Mouse (Mus musculus) MEL (cell line): ENCODE measurements around the gene Osbpl8. TPM values are rescaled to one million over a fixed set of nuclear protein-coding genes. Genes with fewer than 3 reads are reported as not detected.

Experiments
- DNase-seq: peaks from one replicate; pipeline ENCODE4 v3.0.0; 2011; ENCODE audit warnings: low read depth, low spot score
- H3K27ac ChIP-seq: 2 replicates; pipeline ENCODE4 v1.5.1; 2012; ENCODE audit warnings: low read depth, mild to moderate bottlenecking, control low read depth, low read length, moderate library complexity; ENCODE audit not compliant: control insufficient read depth
- H3K27me3 ChIP-seq, 2 experiments: fragments of 150-350 bp in 1 of 2; sonication (generic) in 1 of 2; 2 replicates each; pipeline ENCODE4 v1.6.1; 2012; ENCODE audit warnings: low read length in 2 of 2, mild to moderate bottlenecking in 2 of 2, improper control_type of control experiment in 1 of 2, moderate library complexity in 1 of 2; ENCODE audit not compliant: insufficient read depth in 2 of 2, control insufficient read depth in 1 of 2
- H3K36me3 ChIP-seq, 2 experiments: 2 replicates each; pipeline ENCODE4 v1.6.1; 2012 to 2014; ENCODE audit warnings: low read length in 2 of 2, improper control_type of control experiment in 1 of 2, inconsistent platforms in 1 of 2, mild to moderate bottlenecking in 1 of 2; ENCODE audit not compliant: insufficient read depth in 2 of 2, control insufficient read depth in 1 of 2
- H3K4me1 ChIP-seq, 2 experiments: fragments of 150-350 bp in 1 of 2; sonication (generic) in 1 of 2; 2 replicates each; pipeline ENCODE4 v1.6.1; 2012; ENCODE audit warnings: low read length in 2 of 2, improper control_type of control experiment in 1 of 2, mild to moderate bottlenecking in 1 of 2; ENCODE audit not compliant: insufficient read depth in 2 of 2, control insufficient read depth in 1 of 2
- H3K4me3 ChIP-seq, 2 experiments: fragments of 150-350 bp in 1 of 2; sonication (generic) in 1 of 2; 2 replicates each; pipeline ENCODE4 v1.5.1; 2012; ENCODE audit warnings: low read depth in 2 of 2, low read length in 2 of 2, mild to moderate bottlenecking in 2 of 2, moderate library complexity in 2 of 2, control low read depth in 1 of 2, improper control_type of control experiment in 1 of 2; ENCODE audit not compliant: control insufficient read depth in 1 of 2, insufficient read depth in 1 of 2
- H3K79me2 ChIP-seq: 2 replicates; pipeline ENCODE4 v1.6.1; 2012; ENCODE audit warnings: mild to moderate bottlenecking, low read length, moderate library complexity; ENCODE audit not compliant: control insufficient read depth, poor library complexity, insufficient read depth
- H3K9ac ChIP-seq: 2 replicates; pipeline ENCODE4 v1.6.1; 2012; ENCODE audit warnings: low read depth, mild to moderate bottlenecking, control low read depth, low read length, moderate library complexity; ENCODE audit not compliant: control insufficient read depth, poor library complexity, severe bottlenecking
- H3K9me3 ChIP-seq: fragments of 150-350 bp; sonication (generic); replicated peaks from 2 replicates; pipeline ENCODE4 v1.6.1; 2012; ENCODE audit warnings: mild to moderate bottlenecking, low read length, improper control_type of control experiment, moderate library complexity; ENCODE audit not compliant: insufficient read depth
- CHD1 ChIP-seq: IDR thresholded peaks from 2 replicates; pipeline ENCODE4 v1.6.1; 2012; ENCODE audit warnings: low read depth, mild to moderate bottlenecking, inconsistent platforms, low read length, improper control_type of control experiment
- CHD2 ChIP-seq: IDR thresholded peaks from 2 replicates; pipeline ENCODE4 v1.6.1; 2011; ENCODE audit warnings: low read length, improper control_type of control experiment
- ELF1 ChIP-seq: IDR thresholded peaks from 2 replicates; pipeline ENCODE4 v1.6.1; 2014; ENCODE audit warnings: low read depth, mild to moderate bottlenecking, inconsistent platforms, low read length, improper control_type of control experiment, moderate library complexity
- GATA1 ChIP-seq: IDR thresholded peaks from 2 replicates; pipeline ENCODE4 v1.6.1; 2011; ENCODE audit warnings: low read depth, low read length, improper control_type of control experiment
- KAT2A ChIP-seq: conservative IDR thresholded peaks from 2 replicates; pipeline ENCODE4 v1.6.1; 2012; ENCODE audit warnings: low read depth, low read length, improper control_type of control experiment, inconsistent platforms
- MAFK ChIP-seq: IDR thresholded peaks from 2 replicates; pipeline ENCODE4 v1.6.1; 2011; ENCODE audit warnings: low read depth, mild to moderate bottlenecking, low read length, improper control_type of control experiment, borderline replicate concordance
- MAZ ChIP-seq: IDR thresholded peaks from 2 replicates; pipeline ENCODE4 v1.6.1; 2012; ENCODE audit warnings: low read depth, mild to moderate bottlenecking, inconsistent platforms, low read length, improper control_type of control experiment
- MXI1 ChIP-seq: IDR thresholded peaks from 2 replicates; pipeline ENCODE4 v1.6.1; 2011; ENCODE audit warnings: mild to moderate bottlenecking, low read depth, low read length, improper control_type of control experiment
- MYB ChIP-seq: IDR thresholded peaks from 2 replicates; pipeline ENCODE4 v1.6.1; 2011; ENCODE audit warnings: mild to moderate bottlenecking, low read depth, low read length, improper control_type of control experiment
- POLR2A ChIP-seq, 2 experiments: IDR thresholded peaks; 2 replicates each; pipeline ENCODE4 v1.6.1; 2011 to 2012; ENCODE audit warnings: low read length in 2 of 2, mild to moderate bottlenecking in 2 of 2, control low read depth in 1 of 2, improper control_type of control experiment in 1 of 2, low read depth in 1 of 2, moderate library complexity in 1 of 2; ENCODE audit not compliant: control insufficient read depth in 1 of 2, insufficient read depth in 1 of 2, poor library complexity in 1 of 2
- POLR2AphosphoS2 ChIP-seq: IDR thresholded peaks from 2 replicates; pipeline ENCODE4 v1.6.1; 2011; ENCODE audit warnings: low read length, improper control_type of control experiment
- RAD21 ChIP-seq: IDR thresholded peaks from 2 replicates; pipeline ENCODE4 v1.6.1; 2011; ENCODE audit warnings: mild to moderate bottlenecking, low read depth, low read length, improper control_type of control experiment
- RCOR1 ChIP-seq: IDR thresholded peaks from 2 replicates; pipeline ENCODE4 v1.6.1; 2012; ENCODE audit warnings: low read depth, mild to moderate bottlenecking, inconsistent platforms, low read length, improper control_type of control experiment
- SIN3A ChIP-seq: IDR thresholded peaks from 2 replicates; pipeline ENCODE4 v1.6.1; 2012; ENCODE audit warnings: low read length, improper control_type of control experiment, inconsistent platforms
- SMC3 ChIP-seq: IDR thresholded peaks from 2 replicates; pipeline ENCODE4 v1.6.1; 2011; ENCODE audit warnings: low read depth, low read length, improper control_type of control experiment
- TAL1 ChIP-seq: IDR thresholded peaks from 2 replicates; pipeline ENCODE4 v1.6.1; 2012; ENCODE audit warnings: mild to moderate bottlenecking, inconsistent platforms, low read length, moderate library complexity, mixed read lengths
- TBP ChIP-seq: IDR thresholded peaks from 2 replicates; pipeline ENCODE4 v1.8.0; 2011; ENCODE audit warnings: low read depth, low read length, improper control_type of control experiment
- TCF12 ChIP-seq: IDR thresholded peaks from 2 replicates; pipeline ENCODE4 v1.6.1; 2014; ENCODE audit warnings: low read depth, mild to moderate bottlenecking, inconsistent platforms, low read length, improper control_type of control experiment, moderate library complexity
- UBTF ChIP-seq: IDR thresholded peaks from 2 replicates; pipeline ENCODE4 v1.6.1; 2012; ENCODE audit warnings: low read depth, mild to moderate bottlenecking, inconsistent platforms, low read length, improper control_type of control experiment, moderate library complexity, borderline replicate concordance; ENCODE audit not compliant: insufficient read depth
- USF2 ChIP-seq, 2 experiments: IDR thresholded peaks; 2 replicates each; pipeline ENCODE4 v1.6.1; 2011 to 2012; ENCODE audit warnings: improper control_type of control experiment in 2 of 2, low read length in 2 of 2, borderline replicate concordance in 1 of 2, inconsistent platforms in 1 of 2, low read depth in 1 of 2, mild to moderate bottlenecking in 1 of 2; ENCODE audit not compliant: insufficient read depth in 1 of 2
- ZC3H11A ChIP-seq: IDR thresholded peaks from 2 replicates; pipeline ENCODE4 v1.6.1; 2012; ENCODE audit warnings: low read depth, mild to moderate bottlenecking, inconsistent platforms, low read length, improper control_type of control experiment
- ZNF384 ChIP-seq: IDR thresholded peaks from 2 replicates; pipeline ENCODE4 v1.6.1; 2012; ENCODE audit warnings: low read depth, mild to moderate bottlenecking, inconsistent platforms, low read length, improper control_type of control experiment
- polyA plus RNA-seq, 2 experiments: library from polyadenylated mRNA; stranded (reverse) in 1 of 2; unstranded in 1 of 2; fragments of >175 nt in 1 of 2; fragments of >200 nt in 1 of 2; gene quantifications; 2 replicates each; pipeline versions ENCODE4 v1.2.1 to v1.2.4; 2012; ENCODE audit warnings: low replicate concordance in 2 of 2, low read depth in 1 of 2; ENCODE audit not compliant: insufficient read length in 2 of 2, insufficient read depth in 1 of 2, missing spikeins in 1 of 2
- total RNA-seq: library from RNA; depleted of rRNA; stranded (reverse); fragments of 300-350 nt; gene quantifications from 2 replicates; pipeline ENCODE4 v1.2.3, GENCODE M21; 2012

The Osbpl8 gene
- total and polyA plus RNA-seq, 3 experiments: 26.2 to 44.8 (median 33.4) TPM

DNA sequence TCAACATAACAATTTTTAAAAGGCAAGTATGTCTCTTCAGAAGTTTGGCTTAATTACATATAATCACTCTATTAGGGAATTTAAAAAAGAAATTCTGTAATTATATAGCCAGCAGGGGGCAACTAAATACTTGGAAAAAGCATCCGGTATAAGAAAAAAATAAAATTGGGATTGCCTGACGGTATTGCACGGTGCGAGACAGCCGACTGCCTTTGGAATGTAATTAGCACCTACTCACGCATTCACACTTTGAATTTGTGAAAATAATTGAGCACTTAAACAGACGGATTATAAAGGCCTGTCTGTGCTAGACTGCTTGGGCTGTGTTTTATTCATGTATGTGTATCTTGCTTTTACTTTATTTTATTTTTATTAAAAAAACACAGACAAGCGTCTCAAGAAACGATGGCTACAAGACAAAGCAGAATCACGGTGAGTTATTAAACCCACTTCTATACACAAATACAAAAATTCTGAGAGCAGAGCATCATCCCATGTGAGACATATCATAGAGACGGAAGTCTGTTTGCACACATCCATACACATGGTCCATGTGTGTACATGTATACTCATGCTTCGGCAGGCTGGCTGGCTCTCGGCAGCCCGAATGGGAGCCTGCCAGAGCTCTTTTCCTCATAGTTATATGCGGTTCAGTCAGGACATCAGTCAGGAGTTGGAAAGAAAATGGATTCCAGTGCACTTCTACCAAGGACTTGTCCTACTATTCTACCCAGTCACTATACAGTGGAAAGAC, 34.5 kb upstream of the Osbpl8 start:
- no peak overlapping the region for H3K4me3 ChIP-seq
- no peak overlapping the region for H3K27ac ChIP-seq
- H3K9me3 ChIP-seq: no peaks in the 10 kb centered on the region
- H3K9ac ChIP-seq: no peak overlapping the region
- peaks cover 0 to 6% of the 10 kb centered on the region in 2 experiments; a peak in 2 of 4 replicates for H3K36me3 ChIP-seq
- no peak for DNase-seq
- TF ChIP-seq KAT2A (no peak), CHD2 (no peak), MXI1 (no peak), SMC3 (0 out of 2 replicates have a peak, but pooled peaks have one; percentile 28), MYB (no peak), TCF12 (no peak), RAD21 (peak; percentile 29; the same call in 1 of the 2 replicates), MAZ (no peak), USF2 (IDR thresholded peaks at IDR 0.05; ENCODE audit: borderline replicate concordance in 1 of 2, insufficient read depth in 1 of 2, low read depth in 1 of 2, low read length in 2 of 2) (no peak), UBTF (no peak), POLR2A (IDR thresholded peaks at IDR 0.05; ENCODE audit: control insufficient read depth in 1 of 2, insufficient read depth in 1 of 2, low read depth in 1 of 2, low read length in 2 of 2, poor library complexity in 1 of 2) (no peak), TAL1 (no peak), GATA1 (no peak), CHD1 (no peak), ELF1 (no peak), POLR2AphosphoS2 (no peak), MAFK (no peak)
- no peaks in the 10 kb centered on the region for H3K27me3 ChIP-seq
- H3K79me2 ChIP-seq: no peaks in the 10 kb centered on the region
- H3K4me1 ChIP-seq: peaks cover 6 to 15% of the 10 kb centered on the region in 2 experiments

DNA sequence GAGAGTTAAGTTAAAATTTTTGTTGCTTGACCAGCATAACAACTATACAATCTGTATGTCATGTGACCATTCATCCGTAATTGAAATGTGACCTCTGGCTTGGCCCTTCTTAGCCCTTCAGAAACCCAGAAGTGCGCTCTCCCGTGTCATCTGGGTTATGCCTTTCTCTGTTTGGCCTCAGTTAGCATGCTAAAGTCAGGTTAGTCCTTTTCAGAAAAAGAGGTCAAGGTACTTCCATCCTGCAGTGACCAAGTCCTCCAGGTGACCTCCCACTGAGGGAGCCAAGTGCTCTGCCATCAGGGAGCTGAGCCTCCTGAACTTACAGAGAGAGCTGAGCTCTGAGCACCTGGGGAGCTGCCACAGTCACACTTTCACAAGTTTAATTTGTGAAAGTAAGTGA, 33.7 kb upstream of the Osbpl8 start:
- H3K4me1 ChIP-seq: peaks cover 0 to 9% of the 10 kb centered on the region in 2 experiments; a peak in 2 of 4 replicates
- no peaks in the 10 kb centered on the region for H3K9me3 ChIP-seq
- no peaks in the 10 kb centered on the region for H3K79me2 ChIP-seq
- no peak overlapping the region for H3K27ac ChIP-seq
- no peak for DNase-seq
- H3K9ac ChIP-seq: no peak overlapping the region
- H3K36me3 ChIP-seq: no peaks in the 10 kb centered on the region; a peak in 1 of 4 replicates
- TF ChIP-seq RCOR1 (no peak), TAL1 (no peak), UBTF (no peak), CHD1 (no peak), TBP (no peak), TCF12 (no peak), MAZ (no peak), ZNF384 (no peak), ELF1 (no peak), ZC3H11A (no peak), SIN3A (no peak), SMC3 (no peak), CHD2 (no peak)
- H3K4me3 ChIP-seq: no peak overlapping the region
- no peaks in the 10 kb centered on the region for H3K27me3 ChIP-seq
